Mouse (Mus musculus) 3134 (cell line): ENCODE data around the gene Sdr9c7.

Experiments used
- DNase-seq: peaks from one replicate; pipeline ENCODE4 v3.0.0-alpha.2; 2011; ENCODE audit warnings: low spot score; ENCODE audit not compliant: insufficient read length; ENCODE audit errors: extremely low read depth

Sdr9c7 gene

DNA sequence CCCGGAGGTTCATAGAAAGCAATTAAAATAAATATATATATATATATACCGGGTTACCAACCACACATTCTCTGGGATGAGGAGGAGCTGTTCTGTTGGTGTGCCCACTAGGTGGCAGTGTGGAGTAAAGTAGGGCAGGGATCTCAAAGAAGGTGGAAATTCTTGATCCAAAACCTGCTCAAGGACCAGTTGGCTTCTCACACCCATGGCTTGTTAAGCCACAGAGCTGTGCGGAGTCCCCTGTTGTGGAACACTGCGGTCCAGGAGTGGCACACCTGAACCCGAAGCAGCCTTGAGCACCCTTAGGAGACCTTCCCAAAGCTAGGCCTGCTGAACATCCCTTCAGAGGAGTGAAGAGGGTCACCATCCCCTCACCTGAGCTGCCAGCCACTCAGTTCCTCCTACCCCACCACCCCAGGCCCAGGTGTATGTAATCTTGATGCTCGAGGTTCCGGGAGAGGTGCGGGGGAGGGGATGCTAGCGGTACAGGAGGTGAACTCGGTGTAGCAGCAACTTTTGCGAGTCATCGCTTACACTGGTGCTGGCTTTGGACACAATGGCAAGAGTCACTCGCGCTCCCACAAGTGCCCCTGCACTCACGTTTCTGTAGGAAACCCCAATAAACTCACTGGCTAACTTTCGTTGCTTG lies 58.0 kb downstream of the Sdr9c7 start:
- DNase-seq = no peak

- DNase-seq = no peak
Observed at GRCm38 (mm10) chr10:127959161-127959679, 60.9 kb downstream of the Sdr9c7 start.
